Mouse (Mus musculus) small intestine, adult 2 months (tissue): ENCODE data around the gene Brap. TPM values are rescaled to one million over a fixed set of nuclear protein-coding genes. Genes with fewer than 3 reads are reported as not detected.

ENCODE experiments used
- H3K27ac ChIP-seq: fragments of 200-500 bp; 2 replicates; pipeline ENCODE4 v1.5.1; 2012; ENCODE audit warnings: low read depth, low read length, control low read depth, inconsistent platforms; ENCODE audit not compliant: insufficient read depth
- H3K27me3 ChIP-seq: fragments of 200-500 bp; 2 replicates; pipeline ENCODE4 v1.6.1; 2012; ENCODE audit warnings: mild to moderate bottlenecking, moderate library complexity, low read length, inconsistent platforms; ENCODE audit not compliant: control insufficient read depth, insufficient read depth
- H3K36me3 ChIP-seq: fragments of 200-500 bp; 2 replicates; pipeline ENCODE4 v1.6.1; 2012; ENCODE audit warnings: mild to moderate bottlenecking, low read length, control low read depth, inconsistent platforms; ENCODE audit not compliant: control insufficient read depth, insufficient read depth
- H3K4me1 ChIP-seq: fragments of 200-500 bp; 2 replicates; pipeline ENCODE4 v1.6.1; 2012; ENCODE audit warnings: low read length, inconsistent platforms, mixed read lengths; ENCODE audit not compliant: control insufficient read depth, insufficient read depth, insufficient read length
- H3K4me3 ChIP-seq: fragments of 200-500 bp; 2 replicates; pipeline ENCODE4 v1.5.1; 2012; ENCODE audit warnings: low read depth, mild to moderate bottlenecking, control low read depth, inconsistent platforms, low read length, moderate library complexity
- CTCF ChIP-seq: fragments of 200-500 bp; IDR thresholded peaks from 2 replicates; pipeline ENCODE4 v1.5.1; 2012; ENCODE audit warnings: low read depth, mild to moderate bottlenecking, control low read depth, inconsistent platforms, low read length, moderate library complexity, mixed read lengths; ENCODE audit not compliant: insufficient replicate concordance, insufficient read length; ENCODE audit errors: extremely low read depth
- POLR2A ChIP-seq: fragments of 200-500 bp; IDR thresholded peaks from 2 replicates; pipeline ENCODE4 v1.6.1; 2012; ENCODE audit warnings: low read depth, mild to moderate bottlenecking, control low read depth, inconsistent platforms, low read length, moderate library complexity
- WGBS: fragments of 180-500 bp; shearing (Covaris S2); methylation state at CpG from one replicate; pipeline ENCODE4 v1.1.7; 2018; 5-methylcytosine and 5-hydroxymethylcytosine counted together
- polyA plus RNA-seq: library from polyadenylated mRNA; depleted of rRNA; stranded (reverse); fragments of >200 nt; gene quantifications from 2 replicates; pipeline ENCODE4 v1.2.3, GENCODE M21; 2012

Gene Brap
- polyA plus RNA-seq, 1 experiment = 17.4 TPM

DNA sequence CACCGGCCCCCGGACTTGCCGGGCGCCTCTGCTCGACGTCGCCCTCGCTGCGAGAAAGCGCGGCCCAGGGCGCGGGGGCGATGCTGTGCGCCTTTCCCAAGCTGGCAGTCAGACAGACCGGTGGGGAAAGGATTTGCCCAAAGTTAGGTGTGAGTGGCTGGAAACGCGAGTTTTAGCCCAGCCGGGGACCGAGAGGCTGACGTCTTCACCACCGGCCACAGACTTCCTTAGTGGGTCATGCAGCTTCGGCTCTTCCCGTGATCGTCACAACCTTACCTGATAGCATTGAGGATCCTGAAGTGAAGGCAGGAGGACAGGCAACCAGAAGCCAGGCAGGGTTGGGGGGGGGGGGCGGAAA lies 513 bp downstream of the Brap start:
- Histone ChIP-seq H3K27ac (peak overlapping the region; percentile 3; the same call in 1 of the 2 replicates), H3K36me3 (peaks cover 18% of the 10 kb centered on the region), H3K27me3 (no peaks in the 10 kb centered on the region), H3K4me3 (peak overlapping the region; percentile 89), H3K4me1 (peaks cover 7% of the 10 kb centered on the region)
- under 1% methylated on average over 26 of the region's 26 CpGs for WGBS
- TF ChIP-seq POLR2A = no peak

DNA sequence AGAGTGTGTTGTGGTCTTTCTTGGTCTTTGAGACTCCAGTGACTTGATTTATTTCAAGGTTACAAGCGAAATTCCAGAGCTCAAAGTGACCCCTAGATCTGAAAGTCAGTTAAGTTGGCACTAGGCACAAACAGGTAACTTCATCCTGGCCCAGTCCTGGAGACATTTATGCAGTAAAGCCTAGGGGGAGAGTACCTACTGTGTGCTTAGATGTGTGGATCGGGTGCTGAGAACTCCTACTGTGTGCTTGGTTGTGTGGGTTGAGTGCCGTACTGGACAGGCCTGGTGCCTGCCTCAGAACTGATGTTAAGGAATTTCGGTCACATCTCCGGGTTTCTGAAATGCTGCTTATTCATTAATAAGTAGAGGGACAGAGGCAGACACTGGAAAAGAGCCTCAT lies 1.1 kb downstream of the Brap start:
- Histone ChIP-seq H3K4me3 (peak overlapping the region; percentile 89), H3K4me1 (peaks cover 7% of the 10 kb centered on the region), H3K36me3 (peaks cover 23% of the 10 kb centered on the region), H3K27me3 (no peaks in the 10 kb centered on the region), H3K27ac (no peak overlapping the region)
- 82% methylated on average over 5 of the region's 5 CpGs for WGBS
- TF ChIP-seq POLR2A (no peak), CTCF (no peak)

DNA sequence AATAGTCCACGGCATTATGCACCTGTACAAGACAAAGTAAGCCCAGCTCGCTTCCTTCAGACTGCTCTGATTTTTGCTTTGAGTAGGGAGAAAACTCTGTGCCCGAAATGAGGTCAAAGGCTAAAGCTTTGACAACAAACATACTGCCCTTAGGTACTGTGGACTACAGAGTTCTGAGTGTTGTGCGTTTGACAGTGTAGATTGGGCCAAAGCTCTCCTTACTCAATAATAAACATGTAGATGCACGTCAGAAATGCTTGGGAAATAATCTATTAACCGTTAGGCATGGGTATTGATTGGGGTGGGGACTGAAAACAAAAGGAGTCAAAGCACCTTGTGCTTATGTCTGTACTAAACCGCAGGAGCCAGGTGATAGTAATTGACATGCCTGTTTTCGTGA lies 3.1 kb downstream of the Brap start:
- Histone ChIP-seq H3K36me3 (peaks cover 28% of the 10 kb centered on the region), H3K4me1 (peaks cover 12% of the 10 kb centered on the region), H3K4me3 (no peak overlapping the region), H3K27ac (no peak overlapping the region), H3K27me3 (no peaks in the 10 kb centered on the region)
- WGBS = 77% methylated on average over 8 of the region's 8 CpGs
- TF ChIP-seq CTCF (no peak), POLR2A (no peak)

DNA sequence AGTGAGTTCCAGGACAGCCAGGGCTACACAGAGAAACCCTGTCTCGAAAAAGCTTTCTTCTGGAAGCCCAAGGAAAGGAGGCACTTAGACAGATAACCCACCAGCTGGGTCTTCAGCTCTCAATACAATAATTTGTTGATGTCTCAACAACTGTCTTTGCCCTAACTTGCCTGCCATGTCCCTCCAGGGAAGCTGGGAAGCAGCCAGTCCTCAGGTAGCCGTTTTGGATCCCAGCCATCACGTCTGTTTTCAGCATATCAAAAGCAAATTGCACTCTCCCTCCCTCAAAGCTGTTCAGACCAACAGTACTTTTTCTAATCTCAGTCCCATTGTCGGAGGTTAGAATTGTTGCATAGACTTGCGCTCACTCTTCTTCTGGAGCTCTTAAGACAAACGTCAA lies 3.7 kb downstream of the Brap start:
- Histone ChIP-seq H3K27me3 (no peaks in the 10 kb centered on the region), H3K27ac (no peak overlapping the region), H3K4me3 (no peak overlapping the region), H3K36me3 (peaks cover 30% of the 10 kb centered on the region), H3K4me1 (peaks cover 12% of the 10 kb centered on the region)
- WGBS = 86% methylated on average over 6 of the region's 6 CpGs
- TF ChIP-seq CTCF (no peak), POLR2A (no peak)

DNA sequence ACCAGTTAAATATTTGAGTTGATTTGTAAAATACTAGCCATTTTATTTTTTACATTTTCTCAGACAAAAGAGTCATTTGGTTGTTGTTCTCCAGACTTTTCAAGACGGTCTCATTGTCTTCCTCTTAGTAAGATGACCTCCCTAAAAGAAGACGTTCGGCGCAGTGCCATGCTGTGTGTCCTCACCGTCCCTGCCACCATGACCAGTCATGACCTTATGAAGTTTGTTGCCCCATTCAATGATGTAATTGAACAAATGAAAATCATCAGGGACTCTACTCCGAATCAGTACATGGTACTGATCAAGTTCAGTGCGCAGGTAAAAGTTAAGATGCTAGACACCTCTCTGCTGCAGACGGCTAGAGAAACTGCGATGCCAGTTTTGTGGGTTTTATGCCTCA lies 4.6 kb downstream of the Brap start:
- WGBS = 96% methylated on average over 9 of the region's 9 CpGs
- no peak overlapping the region for H3K4me3 ChIP-seq
- no peak for TF ChIP-seq POLR2A
- no peak for TF ChIP-seq CTCF
- H3K27ac ChIP-seq = no peak overlapping the region
- peaks cover 12% of the 10 kb centered on the region for H3K4me1 ChIP-seq
- peaks cover 30% of the 10 kb centered on the region for H3K36me3 ChIP-seq
- H3K27me3 ChIP-seq = no peaks in the 10 kb centered on the region

DNA sequence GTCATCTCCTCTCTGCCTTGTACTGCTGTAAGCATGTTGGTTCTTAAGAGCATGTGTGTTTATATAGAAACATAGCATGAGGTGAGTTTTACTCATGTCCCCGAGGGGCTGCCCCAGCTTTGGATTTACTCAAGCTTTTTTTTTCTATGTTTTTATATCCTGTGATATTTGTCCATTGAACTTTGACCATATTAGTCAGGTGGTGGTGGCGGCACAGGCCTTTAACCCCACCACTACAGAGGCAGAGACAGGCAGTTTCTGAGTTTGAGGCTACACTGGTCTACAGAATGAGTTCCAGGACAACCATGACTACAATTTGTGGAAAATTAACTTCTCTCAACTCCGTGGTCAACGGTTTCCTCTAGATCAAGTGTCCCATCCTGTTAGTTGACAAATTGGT lies 6.7 kb downstream of the Brap start:
- TF ChIP-seq POLR2A = no peak
- no peak for TF ChIP-seq CTCF
- Histone ChIP-seq H3K36me3 (peaks cover 34% of the 10 kb centered on the region), H3K27me3 (no peaks in the 10 kb centered on the region), H3K4me3 (no peak overlapping the region), H3K27ac (no peak overlapping the region), H3K4me1 (peaks cover 5% of the 10 kb centered on the region; the same call in 1 of the 2 replicates)
- WGBS = 62% methylated on average over 4 of the region's 4 CpGs

DNA sequence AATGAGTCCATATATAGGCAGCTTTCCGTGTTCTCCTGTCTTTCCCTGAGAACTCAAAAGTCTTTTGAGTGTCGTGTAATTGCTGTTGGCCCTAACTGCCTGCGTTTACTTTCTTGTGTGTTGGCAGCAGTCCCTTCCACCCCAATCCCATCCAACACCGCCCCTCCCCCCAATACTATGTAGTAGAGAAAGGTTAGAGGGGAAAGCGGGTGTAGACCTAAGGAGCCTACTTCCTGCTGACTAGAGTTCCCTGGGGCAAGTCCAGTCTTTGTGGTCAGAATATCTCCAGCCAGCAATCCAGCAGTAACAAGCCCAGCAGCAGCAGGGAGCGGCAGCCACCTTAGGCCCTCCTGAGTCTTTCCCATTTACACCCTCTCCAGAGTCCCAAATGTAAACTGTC lies 8.0 kb downstream of the Brap start:
- no peak overlapping the region for H3K4me3 ChIP-seq
- no peaks in the 10 kb centered on the region for H3K27me3 ChIP-seq
- H3K27ac ChIP-seq = no peak overlapping the region
- 58% methylated on average over 6 of the region's 6 CpGs for WGBS
- peaks cover 37% of the 10 kb centered on the region for H3K36me3 ChIP-seq
- TF ChIP-seq CTCF (no peak), POLR2A (no peak)
- H3K4me1 ChIP-seq = peaks cover 5% of the 10 kb centered on the region; the same call in 1 of the 2 replicates

DNA sequence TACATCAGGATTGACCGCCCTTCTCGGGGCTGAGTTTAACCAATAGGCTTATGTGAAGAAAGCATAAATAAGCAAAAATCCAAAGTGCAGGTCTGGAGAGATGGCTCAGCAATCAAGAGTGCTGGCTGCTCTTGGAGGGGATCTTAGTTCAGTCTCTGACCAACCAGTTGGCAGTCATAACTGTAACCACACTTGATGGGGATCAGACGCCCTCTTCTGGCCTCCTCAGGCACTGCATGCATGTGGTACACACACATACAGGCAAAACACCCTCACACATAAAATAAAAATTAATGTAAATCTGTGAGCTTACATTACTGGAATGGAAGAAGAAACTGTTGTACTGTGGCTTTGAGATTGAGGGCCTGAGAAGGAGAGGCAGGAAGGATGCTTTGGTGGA lies 10.0 kb downstream of the Brap start:
- TF ChIP-seq CTCF (peak; percentile 47; the same call in 1 of the 2 replicates), POLR2A (no peak)
- no peak overlapping the region for H3K27ac ChIP-seq

More for the DNA sequence above, 10.0 kb downstream of the Brap start:
- Histone ChIP-seq H3K27me3 (no peaks in the 10 kb centered on the region), H3K36me3 (peaks cover 35% of the 10 kb centered on the region), H3K4me3 (no peak overlapping the region), H3K4me1 (peaks cover 5% of the 10 kb centered on the region; the same call in 1 of the 2 replicates)
- WGBS = 93% methylated on average over 3 of the region's 3 CpGs
